Mouse (Mus musculus): ENCODE data around the gene Dnmt1. TPM values are rescaled to one million over a fixed set of nuclear protein-coding genes. Genes with fewer than 3 reads are reported as not detected.

The Dnmt1 gene
- total RNA-seq, 2 experiments from 2014 or later = 28.9 to 30.6 TPM

DNA sequence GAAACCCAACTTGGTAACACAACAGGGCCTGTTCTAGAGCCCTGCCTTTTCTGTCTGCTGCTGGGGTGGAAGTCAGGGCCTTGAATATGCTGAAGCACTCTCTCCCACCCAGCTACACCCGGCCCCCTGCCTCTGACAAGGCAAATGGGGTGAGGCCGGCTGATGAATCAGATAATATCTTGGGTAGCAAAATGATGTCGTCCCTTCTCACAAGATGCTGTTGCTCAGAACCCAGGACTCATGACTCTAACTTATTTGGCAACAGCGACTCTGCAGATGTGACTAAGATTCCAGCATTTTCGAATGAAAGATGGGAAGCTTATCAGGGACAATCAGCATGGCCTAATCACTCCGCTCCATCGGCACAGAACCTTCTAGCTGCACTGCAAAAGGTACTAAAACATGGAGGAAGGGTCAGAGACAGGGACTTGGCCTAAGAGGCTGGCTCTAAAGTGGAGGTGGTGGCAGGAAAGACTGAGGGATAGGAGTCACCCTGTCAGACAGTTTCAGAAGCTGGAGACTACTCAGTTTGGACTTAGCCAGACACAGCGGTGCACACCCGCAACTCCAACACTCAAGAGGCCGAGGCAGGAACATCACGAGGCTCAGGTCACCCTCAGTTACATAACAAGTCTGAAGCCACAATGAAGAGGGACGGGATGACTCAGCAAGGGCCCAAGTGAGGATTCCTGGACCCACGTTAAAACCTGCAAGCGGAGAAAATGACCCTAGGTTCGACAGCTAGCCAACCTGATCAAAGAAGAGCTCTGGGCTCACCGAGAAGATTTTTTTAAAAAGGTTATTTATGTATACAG lies 13.4 kb downstream of the Dnmt1 start:
- intact Hi-C loops (cut with DNase I) = no loop called here
- no peak for DNase-seq

DNA sequence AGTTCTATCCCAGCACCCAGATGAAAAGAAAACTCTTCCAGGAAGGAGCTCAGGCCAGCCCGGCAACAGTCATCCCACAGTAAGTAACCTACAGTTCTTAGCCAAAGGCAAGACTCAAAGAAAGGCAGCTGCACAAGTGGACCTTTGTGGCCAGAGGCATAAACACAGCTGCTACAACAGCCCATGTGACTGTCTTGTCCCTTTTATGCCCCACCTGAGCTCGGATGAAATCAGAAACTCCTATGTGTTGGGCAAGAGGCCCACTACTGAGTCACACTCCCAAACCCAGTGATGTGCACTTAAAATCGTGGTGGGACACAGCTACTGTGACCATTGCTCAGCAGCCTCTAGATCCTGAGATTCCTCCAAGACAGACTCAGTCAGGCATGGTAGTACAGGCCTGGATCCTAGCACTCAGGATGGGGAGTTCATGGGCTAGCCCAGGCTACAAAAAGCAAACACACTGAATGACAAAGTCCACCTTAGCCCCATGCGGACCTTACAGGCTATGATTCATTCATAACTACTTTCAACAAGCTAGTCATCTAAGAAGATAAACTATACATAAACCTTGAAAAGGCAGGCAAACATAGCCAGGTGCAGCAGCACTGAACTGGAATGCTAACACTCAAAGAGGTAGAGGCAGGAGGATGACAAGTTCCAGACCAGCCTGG lies 14.9 kb downstream of the Dnmt1 start:
- intact Hi-C loops (cut with DNase I) = no loop called here
- DNase-seq = no peak

DNA sequence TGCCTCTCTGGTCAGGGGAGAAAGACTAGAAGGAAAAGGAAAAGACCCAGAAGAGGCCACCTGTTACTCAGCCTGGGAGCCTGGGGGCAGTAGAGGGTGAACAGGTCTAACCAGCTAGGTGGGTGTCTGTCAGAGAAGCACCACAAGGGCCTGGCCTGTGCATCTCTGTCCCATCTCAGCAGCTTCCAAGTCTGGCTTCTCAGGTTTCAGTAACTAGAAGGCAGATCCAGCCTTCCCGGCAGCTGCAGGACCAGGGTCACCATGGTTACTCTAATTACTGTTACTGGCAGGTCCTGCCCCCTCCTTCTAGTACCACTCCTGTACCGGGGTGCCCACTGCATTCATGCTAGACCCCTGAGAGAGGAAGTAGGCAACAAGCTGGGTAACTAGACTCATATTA lies 15.8 kb downstream of the Dnmt1 start:
- intact Hi-C loops (cut with DNase I) = no loop called here
- no peak for DNase-seq

DNA sequence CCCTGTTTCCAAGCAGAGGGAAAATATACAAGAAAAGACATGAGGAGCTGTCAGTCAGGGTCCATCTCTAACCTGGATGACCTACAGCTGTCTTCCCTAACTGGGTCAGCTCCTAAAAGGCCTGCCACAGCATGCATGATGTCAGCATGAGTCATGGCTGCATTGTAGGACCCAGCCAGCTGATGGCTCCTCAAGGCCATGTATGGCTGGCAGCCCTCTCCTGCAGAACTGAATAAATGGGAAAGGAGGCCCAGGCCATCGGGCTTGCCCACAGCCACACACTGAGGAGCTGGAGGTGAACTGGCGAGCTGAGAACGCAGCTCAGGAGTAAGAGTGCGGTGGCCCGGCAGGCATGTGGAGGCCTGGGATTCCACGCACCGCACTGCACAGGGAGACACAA lies 16.3 kb downstream of the Dnmt1 start:
- DNase-seq = peak; percentile 28 to 49
- intact Hi-C loops (cut with DNase I) = no loop called here

DNA sequence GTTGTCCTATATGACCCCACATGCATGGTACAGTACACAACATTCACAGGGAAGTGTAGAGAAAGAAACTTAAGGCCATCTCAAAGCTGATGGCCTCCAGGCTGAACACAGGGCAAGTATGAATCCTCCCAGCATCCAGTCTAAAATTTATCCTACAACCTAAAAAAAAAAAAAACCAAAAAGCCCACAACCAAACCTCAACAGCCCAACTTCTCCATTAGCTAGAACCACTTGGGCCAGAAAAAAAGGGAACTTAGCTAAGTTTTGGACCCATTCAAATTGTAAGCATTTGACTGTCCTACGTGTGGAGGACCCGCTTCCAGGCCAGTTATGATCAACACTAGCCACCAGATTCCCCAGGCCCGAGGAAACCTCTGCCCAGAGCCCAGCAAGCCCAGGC lies 36.4 kb downstream of the Dnmt1 start:
- no peak for DNase-seq
- intact Hi-C loops (cut with DNase I) = no loop called here

DNA sequence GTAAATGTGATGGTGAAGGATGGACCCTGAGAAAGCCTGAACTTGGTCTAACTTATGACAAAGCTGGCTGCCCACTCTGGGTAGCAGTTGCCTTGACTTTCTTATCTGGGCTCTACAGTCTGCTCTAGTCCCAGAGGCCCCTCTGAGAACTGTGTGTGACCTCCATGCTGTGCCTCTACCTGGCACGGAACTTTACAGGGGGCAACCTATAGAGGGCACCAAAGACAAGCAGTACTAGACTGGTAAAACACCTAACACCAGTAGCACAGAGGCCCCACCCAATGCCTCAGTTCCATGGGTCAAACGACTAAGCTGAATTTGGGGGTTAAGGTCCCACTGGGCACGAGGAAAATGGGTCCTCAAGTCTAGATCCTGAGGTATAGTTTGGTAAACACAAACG lies 43.5 kb downstream of the Dnmt1 start:
- intact Hi-C loops (cut with DNase I) = loop anchor here (5.0 kb wide), 1 partner anchor 81 kb away; no protein-coding TSS in a partner anchor
- peak; percentile 22 to 23 for DNase-seq

DNA sequence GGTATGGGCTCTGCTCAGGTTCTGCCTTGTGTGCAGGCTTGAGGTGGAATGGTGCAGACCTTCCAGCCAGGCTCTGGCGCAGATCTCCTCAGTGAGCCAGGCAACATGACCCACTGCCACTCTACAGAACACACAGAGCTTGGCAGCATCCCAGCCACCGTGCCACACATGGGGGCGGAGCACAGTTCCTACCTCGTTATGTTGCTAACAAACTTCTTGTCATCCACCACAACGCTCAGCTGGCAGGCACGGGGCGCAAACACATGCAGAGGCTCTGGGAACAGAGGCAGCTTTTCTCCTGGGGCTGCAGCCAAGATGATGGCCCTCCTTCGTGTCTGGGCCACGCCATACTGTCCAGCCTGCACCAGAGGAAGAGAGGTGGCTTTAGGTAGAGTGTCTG lies 49.7 kb downstream of the Dnmt1 start:
- DNase-seq = peak; percentile 52 to 53

DNA sequence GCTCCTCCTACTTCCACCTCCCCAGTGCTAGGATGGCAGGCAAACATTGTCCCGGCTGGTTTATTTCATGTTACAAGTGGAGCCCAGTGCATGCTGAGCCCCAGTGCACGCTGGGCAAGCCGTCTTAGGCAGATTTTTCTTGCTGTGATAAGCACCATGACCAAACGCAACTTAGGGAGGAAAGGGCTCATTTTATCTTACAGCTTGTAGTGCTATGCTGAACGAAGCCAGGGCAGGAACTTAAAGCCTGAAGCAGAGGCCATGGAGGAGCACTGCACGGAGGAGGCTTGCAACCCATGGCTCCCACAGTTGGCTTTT lies 57.6 kb downstream of the Dnmt1 start:
- intact Hi-C loops (cut with DNase I) = no loop called here
- DNase-seq = no peak

More for the DNA sequence above, 49.7 kb downstream of the Dnmt1 start:
- intact Hi-C loops (cut with DNase I) = no loop called here

DNA sequence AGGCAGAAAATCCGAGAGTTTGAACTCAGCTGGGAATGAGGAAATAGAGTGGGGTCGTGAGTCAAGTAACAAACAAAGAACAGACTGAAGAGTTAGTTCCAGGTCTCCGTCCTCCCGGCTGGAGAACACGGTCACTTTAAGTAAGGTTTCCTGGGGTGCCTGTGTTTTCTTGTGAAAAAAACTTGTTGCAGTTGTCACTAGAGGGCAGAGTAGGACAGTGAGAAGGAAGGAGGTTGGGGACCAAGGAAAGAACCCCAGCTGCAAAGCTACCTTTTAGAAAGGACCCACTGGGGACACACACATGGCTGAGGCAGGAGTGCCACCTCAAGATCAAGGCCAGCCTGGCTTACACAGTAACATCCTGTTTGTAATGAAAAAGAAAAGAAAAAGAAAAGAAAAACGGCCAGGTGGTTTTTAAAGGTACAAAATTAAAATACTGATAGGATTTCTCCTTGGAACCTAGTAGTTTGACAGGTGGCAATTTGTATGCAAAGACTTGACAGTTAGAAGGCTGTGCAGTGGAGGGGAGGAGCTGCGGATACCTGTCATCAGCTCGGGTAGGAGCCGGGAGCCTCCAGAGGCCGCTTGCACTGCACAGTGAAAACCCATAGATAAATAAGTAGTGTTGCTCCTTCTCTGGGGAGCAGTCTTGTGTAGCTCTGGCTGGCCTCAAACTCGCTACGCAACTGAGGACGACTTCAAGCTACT lies 58.1 kb downstream of the Dnmt1 start:
- DNase-seq = peak; percentile 58 to 73
- intact Hi-C loops (cut with DNase I) = loop anchor here (2.0 kb wide), 2 partner anchors 99 to 235 kb away; no protein-coding TSS in a partner anchor

DNA sequence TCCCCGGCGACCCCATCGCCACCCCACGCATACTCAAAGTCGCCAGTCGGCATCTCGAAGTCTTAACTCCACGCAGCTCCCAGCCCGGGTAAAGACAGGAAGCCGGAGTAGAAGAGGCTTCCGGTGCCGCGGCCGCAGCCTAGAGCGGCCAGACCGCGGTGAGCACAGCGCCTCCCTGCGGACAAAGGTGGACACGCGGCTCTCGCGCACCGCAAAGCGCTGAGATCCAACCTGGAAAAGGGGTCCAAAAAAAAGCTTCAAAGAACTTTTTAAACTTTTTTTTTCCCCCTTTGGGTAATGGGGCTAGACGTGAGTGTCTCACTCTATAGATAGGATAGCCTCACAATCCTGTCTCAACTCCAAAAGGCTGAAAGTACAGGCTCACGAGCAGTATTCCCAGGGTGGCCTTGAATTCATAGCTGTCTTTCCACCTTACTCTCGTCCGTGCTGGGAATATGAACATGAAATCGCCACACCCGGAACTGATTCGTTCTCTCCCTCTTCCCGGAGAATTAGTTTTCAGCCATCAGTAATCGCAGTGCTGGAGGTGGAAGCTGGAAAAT lies 61.1 kb downstream of the Dnmt1 start, which contains the start of gene Eif3g:
Gene Eif3g, minus strand, starts transcription at position 113 of the 563 bp plus-strand sequence.
- intact Hi-C loops (cut with DNase I) = no loop called here
- DNase-seq = peak; percentile 88 to 91

DNA sequence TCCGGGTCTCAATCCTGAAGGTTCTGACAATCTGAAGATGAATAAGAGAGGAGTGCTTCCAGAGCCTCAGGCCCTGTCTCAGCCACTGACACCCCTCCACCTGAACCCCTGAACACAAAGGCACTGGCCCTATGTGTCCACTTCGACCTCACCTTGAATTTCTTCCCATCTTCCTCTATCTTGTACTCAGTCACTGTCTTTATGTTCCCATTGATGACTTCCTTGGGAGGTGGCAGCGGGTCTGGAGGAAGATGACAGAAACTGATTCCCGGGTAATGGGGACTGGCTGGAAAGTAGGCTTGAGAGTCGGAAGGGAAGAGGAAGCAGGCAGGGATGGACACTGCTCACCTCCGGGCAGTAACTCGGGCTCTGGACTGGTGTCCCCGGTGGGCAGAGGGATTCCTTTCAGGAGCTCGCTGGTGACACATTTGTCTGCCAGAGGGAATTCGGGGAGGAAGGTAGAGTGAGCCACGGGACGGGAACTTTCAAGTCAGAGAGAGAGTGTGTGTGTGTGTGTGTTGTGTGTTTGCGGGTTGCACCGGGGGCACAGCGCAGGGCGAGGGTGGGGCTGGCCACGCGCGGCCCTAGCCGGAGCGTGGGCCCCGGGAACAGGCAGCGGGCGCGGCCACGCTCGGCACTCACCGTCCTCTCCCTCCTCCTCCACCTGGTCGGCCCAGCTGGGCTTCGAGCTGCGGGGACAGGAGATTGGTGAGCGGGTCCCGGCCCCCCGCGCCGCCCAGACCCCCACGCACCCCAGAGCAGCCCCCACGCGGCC lies 61.8 kb downstream of the Dnmt1 start:
- DNase-seq = no peak
- intact Hi-C loops (cut with DNase I) = no loop called here

DNA sequence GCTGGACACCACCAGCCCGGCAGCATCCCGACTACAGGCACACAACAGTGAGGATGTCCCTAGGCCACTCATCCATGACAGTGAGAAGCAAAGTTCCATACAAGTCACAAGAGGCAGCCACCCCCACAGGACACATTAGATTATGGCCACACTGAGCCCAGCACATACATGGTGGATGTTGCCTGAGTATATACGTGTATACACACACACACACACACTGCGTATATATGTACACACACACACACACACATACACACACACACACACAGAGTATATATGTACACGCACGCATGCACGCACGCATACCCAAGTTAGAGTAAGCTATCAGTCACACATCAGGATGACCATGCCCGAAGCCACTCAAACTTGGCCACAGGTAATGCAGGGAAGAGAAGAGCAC lies 64.3 kb downstream of the Dnmt1 start:
- intact Hi-C loops (cut with DNase I) = no loop called here

DNA sequence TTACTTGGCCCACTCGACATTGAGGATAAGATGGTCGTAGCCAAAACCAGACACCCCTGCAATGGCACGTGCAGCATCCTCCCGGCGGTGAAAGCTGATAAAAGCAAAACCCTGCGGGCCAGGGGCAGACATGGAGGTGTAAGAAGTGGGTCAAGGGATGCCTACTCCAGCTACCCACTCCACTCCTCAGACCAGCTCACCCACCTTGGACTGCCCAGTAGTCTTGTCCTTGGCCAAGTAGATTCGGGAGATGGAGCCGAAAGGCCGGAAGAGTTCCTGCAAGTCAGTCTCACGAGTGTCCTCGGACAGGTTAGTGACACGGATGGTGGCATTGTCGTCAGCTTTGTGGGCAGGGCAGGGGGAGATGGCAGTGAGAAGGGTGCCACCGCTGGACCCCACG lies 65.1 kb downstream of the Dnmt1 start:
- intact Hi-C loops (cut with DNase I) = no loop called here

More for the DNA sequence above, 64.3 kb downstream of the Dnmt1 start:
- no peak for DNase-seq

DNA sequence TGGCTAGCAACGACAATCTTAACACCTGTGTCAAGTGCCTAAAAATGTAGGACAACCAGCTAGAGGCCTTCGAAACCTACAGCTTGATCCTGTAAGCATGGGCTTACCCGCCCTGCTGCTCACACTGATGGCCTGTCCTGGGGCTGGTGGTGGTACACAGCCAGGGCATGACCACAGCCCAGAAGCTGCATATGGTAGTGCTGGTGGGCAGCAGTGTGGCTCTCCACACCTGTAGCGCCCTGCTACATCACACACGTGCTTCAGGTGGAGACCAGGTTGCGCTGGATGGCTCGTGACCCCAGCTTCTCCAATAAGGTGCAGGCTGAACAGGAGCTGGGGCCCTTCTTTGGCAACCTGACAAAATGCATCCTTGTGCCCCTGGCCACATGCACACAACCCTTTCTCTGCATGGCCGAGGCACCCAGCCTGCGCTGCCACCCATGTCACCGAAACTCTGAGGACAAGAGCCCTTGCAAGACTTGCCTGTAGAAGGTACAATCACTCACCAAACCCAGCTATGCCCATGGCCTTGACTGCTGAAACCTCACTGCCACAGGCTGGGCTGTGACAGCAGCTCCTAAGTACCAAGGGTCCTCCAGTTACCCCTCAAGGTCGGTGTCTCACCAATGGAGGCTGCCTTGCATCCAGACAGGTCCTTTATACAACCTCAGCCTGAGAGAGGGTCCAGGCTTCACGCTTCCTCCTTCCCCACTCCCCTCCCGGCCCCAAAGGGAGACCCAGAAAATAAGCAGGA lies 65.9 kb downstream of the Dnmt1 start:
- no peak for DNase-seq
- intact Hi-C loops (cut with DNase I) = no loop called here

More for the DNA sequence above, 65.1 kb downstream of the Dnmt1 start:
- no peak for DNase-seq

DNA sequence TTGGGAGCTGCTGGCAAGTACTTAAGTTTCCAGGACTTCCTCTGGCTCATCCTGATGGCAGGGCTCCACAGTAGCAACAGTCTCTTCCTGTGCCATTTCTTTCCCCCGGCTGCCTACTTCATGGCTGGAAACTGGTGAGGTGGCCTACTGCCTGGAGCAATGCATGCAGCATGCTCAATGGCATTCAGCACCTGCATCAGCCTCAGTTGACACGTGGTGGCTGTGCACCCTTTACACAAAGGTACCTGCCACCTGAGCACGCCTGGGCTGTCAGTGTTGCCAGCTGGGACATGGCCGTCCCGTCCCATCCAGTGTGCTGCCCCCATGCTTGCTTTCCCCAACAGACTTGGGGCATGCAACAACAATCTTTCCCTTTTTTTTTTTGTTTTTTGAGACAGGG lies 66.6 kb downstream of the Dnmt1 start:
- DNase-seq = no peak
- intact Hi-C loops (cut with DNase I) = no loop called here

DNA sequence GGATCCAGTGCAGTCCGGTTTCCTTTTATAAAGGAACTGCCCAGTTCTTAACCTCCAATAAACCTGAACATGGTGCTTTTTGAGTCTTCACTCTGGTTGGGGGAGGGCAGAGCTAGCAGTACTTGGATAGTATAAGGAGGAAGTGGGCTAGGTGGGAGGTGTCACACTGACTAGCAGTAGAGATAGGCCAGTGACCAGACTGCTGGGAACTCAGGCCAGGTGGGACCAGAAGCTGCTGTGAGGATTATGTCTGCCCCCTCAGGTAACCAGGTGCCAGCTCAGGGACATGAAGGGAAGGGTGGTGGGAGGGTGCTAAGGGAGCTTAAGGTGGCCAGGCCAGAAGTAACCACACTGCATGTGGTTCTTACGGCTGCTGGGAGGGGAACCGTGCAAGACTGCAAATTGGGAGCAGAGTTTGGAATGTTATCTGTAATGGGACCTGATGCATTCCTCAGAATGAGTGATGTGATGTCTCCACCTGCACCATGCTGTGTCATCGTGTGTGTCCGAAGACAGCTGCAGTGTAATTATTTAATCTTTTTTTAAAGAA lies 67.5 kb downstream of the Dnmt1 start:
- DNase-seq = no peak
- intact Hi-C loops (cut with DNase I) = no loop called here

DNA sequence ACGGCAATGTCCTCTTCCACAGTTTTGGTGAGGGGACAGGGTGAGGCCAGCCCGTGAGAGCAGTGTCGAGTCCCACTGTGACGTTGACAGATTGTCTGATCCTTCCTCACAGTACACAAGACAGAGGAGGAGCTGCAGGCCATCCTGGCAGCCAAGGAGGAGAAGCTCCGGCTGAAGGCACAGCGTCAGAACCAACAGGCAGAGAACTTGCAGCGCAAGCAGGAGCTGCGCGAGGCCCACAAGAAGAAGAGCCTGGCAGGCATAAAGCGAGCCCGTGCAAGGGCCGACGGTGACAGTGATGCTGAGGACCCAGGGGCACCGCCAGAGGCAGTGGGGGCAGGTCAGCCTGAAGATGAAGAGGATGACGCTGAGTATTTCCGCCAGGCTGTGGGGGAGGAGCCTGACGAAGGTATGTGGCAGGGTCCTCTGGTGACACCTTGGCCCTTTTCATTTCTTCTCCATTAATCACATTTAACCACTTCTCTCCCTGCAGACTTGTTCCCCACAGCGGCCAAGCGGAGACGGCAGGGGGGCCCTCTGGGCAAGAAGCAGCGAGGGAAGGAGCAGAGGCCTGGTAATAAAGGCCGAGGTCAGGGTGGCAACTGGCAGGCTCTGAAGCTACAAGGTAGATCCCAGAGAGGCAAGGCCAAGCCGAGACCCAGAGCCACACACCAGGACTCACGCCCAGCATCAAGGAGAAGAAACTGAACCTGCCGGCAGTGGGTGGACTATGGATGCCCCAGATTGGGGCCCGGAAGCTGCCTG lies 68.2 kb downstream of the Dnmt1 start:
- intact Hi-C loops (cut with DNase I) = no loop called here
- no peak for DNase-seq

DNA sequence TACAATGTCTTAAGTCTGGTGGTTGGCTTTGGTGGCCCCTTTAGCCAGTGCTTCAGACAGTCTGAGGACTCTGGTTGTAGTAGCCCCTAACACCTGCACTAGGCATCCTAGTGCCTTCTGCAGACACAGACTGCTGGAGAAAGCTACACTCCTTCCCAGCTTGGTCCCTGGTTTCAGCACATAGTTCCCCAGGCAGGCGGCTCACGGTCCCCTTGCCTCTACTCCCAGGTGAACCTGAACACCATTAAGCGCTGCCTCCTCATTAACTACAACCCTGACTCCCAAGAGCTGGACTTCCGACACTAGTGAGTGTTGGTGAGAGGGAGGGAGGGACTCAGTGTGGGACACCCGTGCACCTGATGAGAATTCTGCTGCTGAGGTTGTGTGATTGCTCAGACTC lies 69.3 kb downstream of the Dnmt1 start:
- no peak for DNase-seq
- intact Hi-C loops (cut with DNase I) = no loop called here
